Mouse (Mus musculus): ENCODE measurements at regions not wholly inside any gene's neighbourhood (a gene's known extent, or its start where the extent isn't known, plus 50 kb on each side); places are given as distances from the start of the nearest gene placed in this dataset.

- Histone ChIP-seq H3K9me3 (replicated peaks) (no peaks in the 10 kb centered on the region), H3K4me2 (peak overlapping the region; percentile 45), H3K4me3 (replicated peaks) (peak overlapping the region; percentile 31), H3K27me3 (no peaks in the 10 kb centered on the region), H3K9ac (no peak overlapping the region), H3K4me1 (replicated peaks) (peaks cover 5% of the 10 kb centered on the region; the same call in 1 of the 2 replicates), H3K27ac (replicated peaks) (no peak overlapping the region), H3K36me3 (replicated peaks) (no peaks in the 10 kb centered on the region)
- no peak for ATAC-seq (ENCODE audit: insufficient read depth)
- 22% methylated on average over 9 of the region's 9 CpGs for WGBS (ENCODE audit: insufficient replicate concordance)
These were observed 168.2 kb upstream of the Itga4 start for GRCm38 (mm10) chr2:79086857-79087578.

GRCm38 (mm10) chr2:79087600-79088205 lies 167.5 kb upstream of the Itga4 start:
- peak overlapping the region; percentile 31; the same call in 1 of the 2 replicates for H3K4me3 ChIP-seq (replicated peaks)
- peaks cover 4% of the 10 kb centered on the region; the same call in 1 of the 2 replicates for H3K4me1 ChIP-seq (replicated peaks)
- no peak for ATAC-seq (ENCODE audit: insufficient read depth)
- peak overlapping the region; percentile 45 for H3K4me2 ChIP-seq
- no peaks in the 10 kb centered on the region for H3K9me3 ChIP-seq (replicated peaks)
- no peaks in the 10 kb centered on the region for H3K36me3 ChIP-seq (replicated peaks)
- no peak overlapping the region for H3K9ac ChIP-seq
- H3K27me3 ChIP-seq, result no peaks in the 10 kb centered on the region
- no peak overlapping the region for H3K27ac ChIP-seq (replicated peaks)
- WGBS (ENCODE audit: insufficient replicate concordance), result 64% methylated on average over 9 of the region's 9 CpGs

GRCm38 (mm10) chr2:79090273-79090672 lies 165.0 kb upstream of the Itga4 start:
- peaks cover 4% of the 10 kb centered on the region; the same call in 1 of the 2 replicates for H3K4me1 ChIP-seq (replicated peaks)
- 82% methylated on average over 2 of the region's 2 CpGs for WGBS (ENCODE audit: insufficient replicate concordance)
- no peaks in the 10 kb centered on the region for H3K36me3 ChIP-seq (replicated peaks)
- ATAC-seq (ENCODE audit: insufficient read depth), result no peak
- no peak overlapping the region for H3K27ac ChIP-seq (replicated peaks)
- H3K4me2 ChIP-seq, result no peak overlapping the region
- H3K9me3 ChIP-seq (replicated peaks), result no peaks in the 10 kb centered on the region
- no peaks in the 10 kb centered on the region for H3K27me3 ChIP-seq
- H3K4me3 ChIP-seq (replicated peaks), result no peak overlapping the region
- H3K9ac ChIP-seq, result no peak overlapping the region

GRCm38 (mm10) chr2:79094298-79094697 lies 160.9 kb upstream of the Itga4 start:
- Histone ChIP-seq H3K27ac (replicated peaks) (no peak overlapping the region), H3K9me3 (replicated peaks) (no peaks in the 10 kb centered on the region), H3K4me1 (replicated peaks) (peaks cover 10% of the 10 kb centered on the region), H3K9ac (no peak overlapping the region), H3K4me3 (replicated peaks) (no peak overlapping the region), H3K36me3 (replicated peaks) (no peaks in the 10 kb centered on the region), H3K4me2 (no peak overlapping the region), H3K27me3 (no peaks in the 10 kb centered on the region)
- 24% methylated on average over 1 of the region's 1 CpGs for WGBS (ENCODE audit: insufficient replicate concordance)
- no peak for ATAC-seq (ENCODE audit: insufficient read depth)

- Histone ChIP-seq H3K27ac (replicated peaks) (no peak overlapping the region), H3K9ac (no peak overlapping the region), H3K4me2 (no peak overlapping the region), H3K9me3 (replicated peaks) (no peaks in the 10 kb centered on the region), H3K4me1 (replicated peaks) (peaks cover 18% of the 10 kb centered on the region), H3K4me3 (replicated peaks) (no peak overlapping the region), H3K36me3 (replicated peaks) (no peaks in the 10 kb centered on the region), H3K27me3 (no peaks in the 10 kb centered on the region)
- WGBS (ENCODE audit: insufficient replicate concordance), result 79% methylated on average over 3 of the region's 3 CpGs
- no peak for ATAC-seq (ENCODE audit: insufficient read depth)
These were observed 158.5 kb upstream of the Itga4 start for GRCm38 (mm10) chr2:79096532-79097251.

- ATAC-seq (ENCODE audit: insufficient read depth), result peak; percentile 95
- H3K9me3 ChIP-seq (replicated peaks), result no peaks in the 10 kb centered on the region
- 0 out of 2 replicates have a peak overlapping the region, but pooled peaks have one; percentile 39 for H3K27ac ChIP-seq (replicated peaks)
- H3K9ac ChIP-seq, result no peak overlapping the region
- H3K36me3 ChIP-seq (replicated peaks), result no peaks in the 10 kb centered on the region
- no peak overlapping the region for H3K4me3 ChIP-seq (replicated peaks)
- no peaks in the 10 kb centered on the region for H3K27me3 ChIP-seq
- peaks cover 18% of the 10 kb centered on the region for H3K4me1 ChIP-seq (replicated peaks)
- H3K4me2 ChIP-seq, result no peak overlapping the region
- WGBS (ENCODE audit: insufficient replicate concordance), result 31% methylated on average over 1 of the region's 1 CpGs
These were observed 155.6 kb upstream of the Itga4 start for GRCm38 (mm10) chr2:79099601-79100000.

- no peak overlapping the region for H3K27ac ChIP-seq (replicated peaks)
- H3K9ac ChIP-seq, result no peak overlapping the region
- H3K4me1 ChIP-seq (replicated peaks), result peaks cover 9% of the 10 kb centered on the region
- 62% methylated on average over 1 of the region's 1 CpGs for WGBS (ENCODE audit: insufficient replicate concordance)
- no peaks in the 10 kb centered on the region for H3K36me3 ChIP-seq (replicated peaks)
- no peak overlapping the region for H3K4me2 ChIP-seq
- no peaks in the 10 kb centered on the region for H3K27me3 ChIP-seq
- no peak overlapping the region for H3K4me3 ChIP-seq (replicated peaks)
- ATAC-seq (ENCODE audit: insufficient read depth), result no peak
- no peaks in the 10 kb centered on the region for H3K9me3 ChIP-seq (replicated peaks)
These were observed 143.6 kb upstream of the Itga4 start for GRCm38 (mm10) chr2:79111673-79112072.

GRCm38 (mm10) chr2:79112076-79112475 lies 143.2 kb upstream of the Itga4 start:
- Histone ChIP-seq H3K27me3 (no peaks in the 10 kb centered on the region), H3K27ac (replicated peaks) (no peak overlapping the region), H3K4me3 (replicated peaks) (no peak overlapping the region), H3K9me3 (replicated peaks) (no peaks in the 10 kb centered on the region), H3K4me2 (no peak overlapping the region), H3K36me3 (replicated peaks) (no peaks in the 10 kb centered on the region), H3K9ac (no peak overlapping the region), H3K4me1 (replicated peaks) (peaks cover 9% of the 10 kb centered on the region)
- no peak for ATAC-seq (ENCODE audit: insufficient read depth)
- 25% methylated on average over 1 of the region's 1 CpGs for whole genome bisulfite sequencing (ENCODE audit: insufficient replicate concordance)

GRCm38 (mm10) chr2:79120610-79121345 lies 134.4 kb upstream of the Itga4 start:
- ATAC-seq (ENCODE audit: insufficient read depth), result peak; percentile 93
- Histone ChIP-seq H3K36me3 (replicated peaks) (no peaks in the 10 kb centered on the region), H3K27ac (replicated peaks) (peak overlapping the region; percentile 76), H3K4me3 (replicated peaks) (no peak overlapping the region; the same call in 1 of the 2 replicates), H3K4me1 (replicated peaks) (peaks cover 22% of the 10 kb centered on the region), H3K9me3 (replicated peaks) (no peaks in the 10 kb centered on the region), H3K4me2 (peak overlapping the region; percentile 63), H3K27me3 (no peaks in the 10 kb centered on the region), H3K9ac (0 out of 2 replicates have a peak overlapping the region, but pooled peaks have one; percentile 12)
- 31% methylated on average over 6 of the region's 6 CpGs for WGBS (ENCODE audit: insufficient replicate concordance)

- ATAC-seq (ENCODE audit: insufficient read depth), result no peak
- Histone ChIP-seq H3K27me3 (no peaks in the 10 kb centered on the region), H3K4me3 (replicated peaks) (no peak overlapping the region), H3K4me2 (no peak overlapping the region), H3K36me3 (replicated peaks) (no peaks in the 10 kb centered on the region), H3K9me3 (replicated peaks) (no peaks in the 10 kb centered on the region), H3K27ac (replicated peaks) (no peak overlapping the region; the same call in 1 of the 2 replicates), H3K9ac (no peak overlapping the region), H3K4me1 (replicated peaks) (peaks cover 35% of the 10 kb centered on the region)
These were observed 132.7 kb upstream of the Itga4 start for GRCm38 (mm10) chr2:79122530-79122929.

Measured in liver, embryonic 15.5 days (tissue).